Mouse (Mus musculus): ENCODE results near the gene Kcnc3.

DNA sequence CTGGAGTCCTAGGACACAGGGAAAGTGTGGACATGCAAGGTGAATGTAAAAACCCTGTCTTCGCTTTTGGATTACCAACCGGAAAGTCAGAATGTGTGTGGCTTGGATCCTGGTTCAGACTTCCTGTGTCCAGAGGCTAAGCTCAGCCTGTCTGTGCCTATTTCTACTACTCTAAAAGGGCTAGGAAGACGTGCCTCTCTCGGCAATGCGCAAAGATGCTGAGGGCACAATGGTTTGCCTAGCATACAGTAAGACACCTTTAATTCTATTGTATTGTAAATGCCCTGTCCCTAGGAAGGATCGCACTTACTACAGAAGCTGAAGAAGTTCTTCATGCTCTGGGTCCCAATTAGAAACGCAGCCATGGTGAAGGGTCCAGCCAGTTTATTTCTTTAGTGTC, 15.0 kb downstream of the Kcnc3 start:
- TF ChIP-seq POLR2A (IDR thresholded peaks at IDR 0.05; ENCODE audit: extremely low read depth, insufficient read depth, low read length) (no peak), CTCF (IDR thresholded peaks at IDR 0.05; ENCODE audit: extremely low read depth, insufficient read depth, low read length) (no peak)
